Mouse (Mus musculus) frontal cortex, postnatal 10 days (tissue): ENCODE data around the gene Msrb1.

ENCODE experiments used
- DNase-seq, 2 experiments: peaks; one replicate each; pipeline ENCODE4 v3.0.0; 2022; ENCODE audit warnings: low spot score in 2 of 2, mixed read lengths in 1 of 2

Gene Msrb1

DNA sequence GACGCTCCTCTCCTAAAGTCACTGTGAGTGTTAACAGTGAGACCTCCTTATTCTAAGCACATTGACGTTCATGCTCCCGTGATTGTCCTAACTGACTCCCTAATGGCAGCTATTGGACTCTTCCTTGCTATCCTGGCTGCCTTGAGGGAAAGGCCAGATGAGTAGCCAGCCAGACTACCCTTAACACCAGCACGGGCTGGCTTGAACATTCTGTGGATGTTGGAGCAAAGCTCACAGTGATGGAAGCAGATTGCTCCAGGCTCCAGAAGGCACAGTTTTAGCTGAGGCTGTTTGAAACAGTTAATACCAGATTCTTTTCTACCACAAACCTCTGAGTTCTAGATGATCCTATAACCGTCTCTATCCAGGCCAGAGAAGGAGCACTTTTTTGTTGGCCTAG is 7.5 kb downstream of the Msrb1 start:
- no peak for DNase-seq

DNA sequence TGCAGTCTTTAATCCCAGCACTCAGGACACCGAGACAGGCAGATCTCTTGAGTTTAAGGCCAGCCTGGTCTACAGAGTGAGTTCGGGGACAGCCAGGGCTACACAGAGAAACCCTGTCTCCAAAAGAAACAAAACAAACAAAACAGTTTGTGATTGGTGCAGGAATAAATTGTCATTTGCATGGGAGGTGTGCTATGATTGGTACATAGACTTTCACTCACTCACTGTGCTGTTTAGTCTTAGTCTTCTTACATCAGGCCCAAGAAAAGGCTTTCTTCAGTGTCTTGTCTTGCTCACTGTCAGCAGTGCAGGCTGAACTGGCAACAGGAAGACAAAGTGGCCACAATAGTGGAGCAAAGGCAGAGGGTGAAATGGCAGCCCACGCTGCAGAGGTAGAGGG is 7.9 kb downstream of the Msrb1 start:
- no peak for DNase-seq

DNA sequence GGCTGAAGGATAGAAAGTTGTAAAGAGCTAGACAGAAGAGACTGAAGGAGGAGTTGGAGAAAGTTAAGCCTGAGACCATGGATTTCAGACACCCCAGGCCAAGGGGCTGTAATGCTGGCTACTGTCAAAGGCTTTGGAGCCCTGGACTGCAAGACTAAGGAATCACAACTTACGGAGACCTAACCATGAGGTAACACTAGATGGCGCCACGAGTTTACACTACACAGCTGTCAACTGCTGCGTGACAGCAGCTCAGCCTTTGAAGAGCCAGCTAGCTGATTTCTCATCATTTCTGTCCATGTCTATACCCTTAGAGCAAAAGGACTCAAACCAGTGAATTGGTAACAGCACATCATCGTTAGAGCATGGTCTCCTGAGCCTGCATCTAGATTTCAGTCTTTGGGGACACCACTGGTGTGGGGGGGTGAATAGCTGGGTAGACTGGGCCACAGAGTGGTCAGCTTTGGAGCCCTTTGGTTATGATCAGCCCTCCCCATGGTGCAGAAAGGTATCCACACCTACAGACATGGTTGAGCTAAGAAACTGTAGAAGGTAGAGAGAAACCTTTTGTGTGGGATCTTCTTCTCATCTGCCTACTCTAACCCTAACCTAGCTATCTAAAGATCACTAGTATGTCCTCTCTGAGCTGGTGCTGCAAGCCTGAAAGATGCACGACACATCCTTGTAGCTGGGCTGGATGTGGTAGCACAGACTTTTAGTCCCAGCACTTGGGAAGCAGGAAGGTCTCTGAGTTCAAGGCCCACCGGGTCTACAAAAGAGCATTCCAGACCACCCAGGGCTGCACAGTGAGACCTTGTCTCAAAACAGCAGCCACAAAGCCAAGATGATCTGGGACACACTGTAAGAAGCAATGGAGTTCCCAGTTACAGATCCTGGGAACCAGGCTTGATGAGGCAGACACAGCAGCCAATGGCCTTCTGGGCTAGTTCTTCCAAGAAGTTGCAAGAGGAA is 9.4 kb downstream of the Msrb1 start:
- DNase-seq = peak in 1 of 2 experiments; percentile 78

DNA sequence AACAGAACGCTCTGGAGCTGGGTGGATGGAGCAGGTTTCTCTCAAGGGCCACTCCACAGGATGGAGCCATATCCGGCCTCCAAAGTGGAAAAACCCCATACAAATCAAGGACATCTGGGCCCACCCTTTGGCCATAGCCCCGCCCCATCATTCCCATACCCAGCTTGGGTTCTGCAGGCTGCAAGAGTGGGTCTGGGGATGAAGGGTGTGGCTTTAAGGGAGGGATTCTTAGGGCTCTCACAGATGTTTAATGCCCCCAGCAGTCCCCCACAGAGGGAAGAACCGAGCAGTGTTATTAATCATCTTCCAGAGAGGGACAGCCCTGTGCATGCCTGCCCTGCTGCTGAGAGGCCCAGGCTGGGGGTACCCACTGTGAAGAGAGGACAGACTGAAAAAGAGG is 10.5 kb downstream of the Msrb1 start:
- no peak for DNase-seq

DNA sequence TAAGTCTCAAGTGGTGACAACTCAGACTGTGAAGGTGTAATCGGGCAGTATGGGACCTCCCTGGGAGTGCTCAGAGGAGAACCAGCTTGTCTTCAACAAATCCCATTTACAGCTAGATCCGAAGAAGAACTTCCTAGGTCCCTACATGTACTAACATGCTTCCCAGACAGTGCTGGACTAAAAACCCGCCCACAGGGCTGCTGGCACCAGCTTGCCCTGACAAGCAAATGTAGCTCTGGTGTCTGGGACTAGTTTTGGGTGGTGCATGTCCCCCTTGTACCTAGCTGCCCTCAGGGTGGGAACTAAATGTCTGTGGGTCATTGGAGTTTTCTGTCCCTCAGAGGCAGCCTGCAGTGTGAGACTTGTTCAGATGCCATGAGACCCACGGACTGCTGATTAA is 15.1 kb downstream of the Msrb1 start:
- no peak for DNase-seq

DNA sequence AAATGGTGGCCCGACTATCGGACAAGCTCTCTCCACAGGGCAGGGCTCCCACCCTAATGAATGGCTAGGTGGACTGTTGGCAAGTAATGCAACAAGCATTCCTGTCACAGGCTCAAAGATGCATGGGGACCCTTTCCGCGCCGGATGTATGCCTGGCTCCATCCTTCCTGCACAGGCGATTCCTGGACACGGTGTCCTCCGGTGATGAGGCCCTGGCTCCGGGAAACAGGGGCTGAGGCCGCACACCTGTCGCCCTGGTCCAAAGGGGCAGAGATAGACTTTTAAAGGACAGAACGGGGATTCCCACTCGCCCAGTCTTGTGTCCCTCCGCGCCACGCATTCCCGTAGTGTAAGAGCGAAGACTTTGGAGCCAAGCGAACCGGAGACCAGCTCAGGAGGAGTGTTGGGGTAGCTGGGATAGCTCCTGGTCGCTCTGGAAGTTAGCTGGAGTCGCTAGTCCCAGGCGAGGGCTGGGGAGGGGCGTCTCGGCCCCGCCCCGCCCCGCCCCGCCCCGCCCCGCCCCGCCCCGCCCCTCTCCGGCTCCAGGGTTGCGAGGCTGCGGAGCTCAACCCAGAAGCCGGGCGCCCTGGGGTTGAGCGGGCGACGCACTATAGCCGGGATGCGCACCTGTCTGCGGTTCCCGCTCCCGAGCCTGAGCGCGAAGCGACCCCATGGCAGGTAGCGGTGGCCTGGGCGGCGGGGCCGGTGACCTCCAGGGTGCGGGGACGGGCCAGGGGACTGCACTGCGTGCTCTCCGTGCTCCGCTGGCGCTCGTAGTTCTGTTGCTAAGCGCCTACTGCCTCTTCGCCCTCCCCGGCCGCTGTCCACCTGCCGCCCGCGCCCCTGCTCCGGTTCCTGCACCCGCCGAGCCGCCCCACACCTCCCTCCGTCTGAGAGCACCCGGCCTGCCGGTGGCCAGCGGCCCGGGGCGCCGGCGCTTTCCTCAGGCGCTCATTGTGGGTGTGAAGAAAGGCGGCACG is 16.3 kb downstream of the Msrb1 start, which contains the start of gene Hs3st6:
Gene Hs3st6 (plus strand): TSS at position 574 of the 980 bp plus-strand sequence.
- DNase-seq = no peak

DNA sequence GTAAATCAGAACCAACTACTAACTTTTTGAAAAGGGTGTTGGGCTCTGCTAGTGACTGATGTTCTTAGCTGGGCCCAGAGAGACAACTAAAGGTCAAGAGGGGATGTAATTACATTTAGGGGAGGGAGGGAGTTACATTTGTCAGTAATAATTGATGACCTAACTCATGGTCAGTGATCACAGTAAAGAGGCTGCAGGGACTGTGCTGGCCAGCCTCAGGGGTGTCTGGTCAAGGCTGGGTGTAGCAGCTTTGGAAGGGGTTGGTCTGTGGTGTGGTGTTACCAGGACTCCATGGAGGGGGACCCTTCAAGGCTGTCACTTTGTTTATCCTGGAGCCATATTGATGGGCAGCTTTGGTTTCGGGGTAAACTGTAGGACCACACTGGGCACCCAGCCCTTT is 21.0 kb downstream of the Msrb1 start:
- no peak for DNase-seq

DNA sequence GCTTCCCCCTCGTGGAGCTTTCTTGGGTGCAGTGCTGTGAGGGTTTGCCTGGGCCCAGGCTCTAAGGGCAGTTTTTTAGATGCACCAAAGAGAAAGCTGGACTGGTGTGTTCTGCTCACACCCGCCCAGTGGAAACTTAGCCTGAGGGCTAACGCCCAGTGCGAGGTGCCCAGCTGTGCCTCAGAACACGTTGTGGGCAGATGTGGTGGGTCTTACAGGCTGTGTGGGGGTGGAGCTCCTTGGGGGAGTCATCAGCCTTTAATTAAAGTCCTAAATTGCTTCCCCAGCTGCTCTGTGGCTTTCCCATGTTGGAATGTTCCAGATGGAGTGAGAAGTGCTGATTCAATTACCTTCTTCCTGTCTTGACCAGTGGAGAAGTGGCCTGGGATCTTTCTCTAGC is 24.7 kb downstream of the Msrb1 start:
- no peak for DNase-seq

DNA sequence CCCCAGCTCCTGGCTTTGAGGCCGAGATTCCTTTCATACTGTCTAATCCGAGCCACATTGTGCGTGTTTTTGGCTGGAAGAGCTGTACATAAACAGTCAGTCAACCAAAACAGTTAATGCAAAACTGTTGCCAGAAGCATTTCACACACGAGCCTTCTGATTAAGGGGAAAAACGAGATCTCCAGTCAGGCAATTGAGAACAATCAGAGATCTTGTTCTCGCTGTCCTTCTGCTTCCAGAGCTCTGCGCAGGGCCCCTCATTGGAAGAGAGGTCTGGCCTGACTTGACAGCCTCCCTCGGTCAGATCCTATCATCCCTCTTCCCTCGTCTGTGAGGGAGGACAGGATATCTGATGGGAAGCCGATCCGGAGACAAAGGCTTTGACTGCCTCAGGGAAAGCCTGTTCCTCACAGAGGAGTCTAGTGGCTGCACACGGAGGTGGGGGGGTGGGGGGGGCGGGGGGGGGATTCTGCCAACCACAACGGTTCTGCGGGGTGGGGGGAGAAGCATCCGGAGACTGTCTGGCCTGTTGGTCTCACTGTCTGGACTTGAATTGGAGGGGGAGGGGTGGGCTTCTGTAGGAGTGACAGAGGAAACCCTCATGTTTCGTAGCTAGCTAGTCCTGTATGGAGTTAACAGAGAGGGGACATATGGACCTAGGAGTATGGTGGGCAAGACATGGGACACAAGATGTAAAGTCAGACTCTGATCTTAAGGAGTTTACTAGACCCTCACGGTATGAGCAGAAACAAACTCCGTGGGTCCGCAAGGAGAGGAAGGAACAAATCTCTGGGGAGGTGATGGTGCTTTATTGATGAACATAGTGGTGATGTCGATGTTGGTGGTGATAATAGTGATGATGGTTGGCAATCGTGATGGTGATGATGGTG is 28.8 kb downstream of the Msrb1 start:
- DNase-seq = no peak

DNA sequence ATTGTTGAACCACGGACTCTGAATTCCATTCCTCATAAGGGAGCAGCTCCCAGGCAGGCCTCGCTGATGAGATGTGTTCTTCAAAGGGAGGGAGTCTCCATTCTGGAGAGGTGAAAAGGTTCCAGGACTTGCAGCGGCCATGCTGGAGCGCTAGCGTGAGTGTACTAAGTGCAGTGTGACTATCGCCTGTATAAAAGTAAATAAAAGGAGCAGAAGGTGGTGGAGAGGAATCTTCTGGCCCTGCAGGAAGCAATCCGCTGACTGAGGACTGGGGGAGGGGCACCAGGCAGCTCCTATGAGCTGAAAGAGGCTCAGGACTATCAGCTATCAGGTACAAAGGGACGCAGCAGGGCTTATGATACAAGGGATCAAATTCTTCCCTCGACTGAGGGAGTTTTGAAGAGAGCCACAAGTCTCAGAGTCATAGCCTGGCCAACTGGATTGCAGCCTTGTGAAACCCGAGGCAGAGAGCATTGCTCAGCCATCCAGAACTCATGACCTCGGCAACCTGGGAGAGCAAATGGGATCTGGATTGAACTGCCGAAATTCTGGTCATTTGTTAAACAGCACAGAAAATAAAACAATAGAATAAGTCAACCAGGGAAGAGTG is 29.9 kb downstream of the Msrb1 start:
- no peak for DNase-seq

DNA sequence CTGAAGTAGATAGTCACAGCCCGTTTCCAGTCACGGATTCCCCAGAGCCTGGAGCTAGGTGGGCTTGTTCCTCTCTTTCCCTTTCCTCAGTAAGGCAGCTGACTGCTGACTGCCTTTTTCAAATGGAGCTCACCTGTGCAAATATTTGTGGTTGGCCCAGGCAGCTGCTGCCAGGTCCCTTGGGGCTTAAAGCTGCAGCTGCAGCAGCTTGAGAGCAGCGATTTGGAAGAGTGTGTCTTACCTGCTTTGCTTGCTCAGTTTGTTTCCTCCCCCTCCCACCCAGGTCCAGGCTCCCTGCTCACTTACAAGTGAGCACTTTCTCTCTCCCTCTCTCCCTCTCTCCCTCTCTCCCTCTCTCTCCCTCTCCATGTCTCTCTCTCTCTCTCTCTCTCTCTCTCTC is 32.7 kb downstream of the Msrb1 start:
- DNase-seq = no peak

DNA sequence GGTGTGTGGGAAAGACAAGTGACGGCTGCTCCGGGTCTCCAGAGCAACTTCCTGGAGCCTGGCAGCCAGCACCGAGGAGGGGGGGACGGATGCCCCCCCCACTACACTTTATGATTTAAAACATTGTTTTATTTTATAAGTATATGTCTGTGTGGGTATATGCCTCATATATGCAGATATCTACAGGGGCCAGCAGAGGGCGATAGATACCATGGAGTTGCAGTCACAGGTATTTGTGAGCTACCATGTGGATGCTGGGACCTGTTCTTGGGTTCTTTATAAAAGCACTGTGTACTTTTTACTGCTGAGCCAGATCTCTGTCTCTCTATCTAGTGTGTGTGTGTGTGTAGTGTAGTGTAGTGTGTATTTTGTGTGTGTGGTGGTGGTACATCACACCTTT is 36.8 kb downstream of the Msrb1 start:
- no peak for DNase-seq

DNA sequence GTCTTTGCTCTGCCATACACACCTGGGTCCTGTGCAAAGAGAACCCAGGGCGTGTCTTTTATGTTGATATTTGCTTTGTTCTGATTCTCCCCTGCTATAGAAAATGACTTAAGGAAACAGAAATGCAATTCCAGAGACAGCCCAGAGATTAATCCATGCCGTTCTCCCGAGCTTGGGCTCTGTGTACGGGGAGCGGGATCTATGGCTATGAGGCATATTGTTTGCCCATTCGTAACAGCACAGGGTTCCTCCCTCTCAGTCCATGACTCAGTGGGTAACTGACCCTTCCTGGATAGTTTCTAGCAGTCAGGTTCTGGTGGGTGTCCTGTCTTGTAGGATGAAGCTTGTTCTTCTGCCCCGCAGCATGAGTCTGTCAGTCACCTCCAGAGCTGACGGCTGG is 38.7 kb downstream of the Msrb1 start:
- no peak for DNase-seq

DNA sequence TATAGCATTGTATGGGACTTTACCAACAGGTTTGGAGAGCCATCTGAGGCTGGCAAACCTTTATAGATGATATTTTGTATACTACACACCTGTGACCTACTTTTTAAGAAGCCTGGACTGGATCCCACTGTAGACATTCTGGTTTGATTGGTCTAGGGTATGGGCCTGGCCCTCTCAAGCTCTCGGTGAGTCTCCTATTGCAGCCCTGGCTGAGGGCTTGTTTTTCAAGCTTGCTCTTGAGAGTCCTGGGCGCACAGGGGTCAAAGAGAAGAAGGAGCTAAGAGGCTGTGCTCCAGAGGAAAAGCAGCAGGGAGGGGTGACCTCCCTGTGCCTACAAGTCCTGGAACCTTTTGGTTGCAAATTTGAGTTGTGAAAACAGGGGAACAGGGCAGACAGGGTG is 40.6 kb downstream of the Msrb1 start:
- no peak for DNase-seq

DNA sequence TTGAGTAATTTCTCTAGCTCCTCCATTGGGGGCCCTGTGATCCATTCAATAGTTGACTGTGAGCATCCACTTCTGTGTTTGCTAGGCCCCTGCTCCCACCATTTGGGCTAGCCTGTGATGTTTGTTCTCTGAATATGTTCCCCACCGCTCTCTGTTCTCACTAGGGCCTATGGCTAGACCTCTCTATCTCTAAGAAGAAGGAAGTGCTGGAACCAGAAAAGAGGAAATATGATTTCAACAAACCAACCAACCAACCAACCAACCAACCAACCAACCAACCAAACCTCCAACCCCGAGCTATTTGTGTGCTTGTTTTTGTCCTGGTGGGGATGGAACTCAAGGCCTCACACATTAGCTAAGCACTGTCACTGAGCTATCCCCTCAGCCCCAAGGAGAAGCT is 44.4 kb downstream of the Msrb1 start:
- no peak for DNase-seq

DNA sequence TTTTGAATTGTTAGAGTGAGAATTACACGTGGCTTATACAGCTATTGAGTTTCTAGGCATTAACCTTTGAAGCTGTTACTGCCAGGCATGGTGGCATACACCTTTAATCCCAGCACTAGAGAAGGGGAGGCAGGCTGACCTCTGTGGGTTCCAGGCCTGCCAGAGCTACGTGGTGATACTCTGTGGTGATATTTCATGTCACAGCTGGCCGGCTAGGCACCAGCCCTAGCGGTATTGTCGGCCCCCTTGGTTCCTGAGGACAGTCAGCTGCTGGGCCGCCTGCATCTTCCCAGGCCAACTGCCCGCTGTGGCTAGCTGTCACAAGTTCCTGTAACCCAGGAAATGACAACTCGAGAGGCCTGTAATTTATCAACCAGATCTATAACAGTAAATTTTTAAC is 55.7 kb downstream of the Msrb1 start:
- no peak for DNase-seq
